Mouse (Mus musculus) bone marrow, adult 2 months (tissue): ENCODE measurements at regions not wholly inside any gene's neighbourhood (a gene's known extent, or its start where the extent isn't known, plus 50 kb on each side); places are given as distances from the start of the nearest gene placed in this dataset.

Source experiments
- CTCF ChIP-seq: fragments of 200-500 bp; IDR thresholded peaks from 2 replicates; pipeline ENCODE4 v1.5.1; 2011; ENCODE audit warnings: low read length, control low read depth; ENCODE audit not compliant: control insufficient read depth, insufficient read depth
- POLR2A ChIP-seq: fragments of 200-500 bp; IDR thresholded peaks from 2 replicates; pipeline ENCODE4 v1.6.1; 2011; ENCODE audit warnings: low read depth, mild to moderate bottlenecking, control low read depth, low read length, borderline replicate concordance; ENCODE audit not compliant: control insufficient read depth

DNA sequence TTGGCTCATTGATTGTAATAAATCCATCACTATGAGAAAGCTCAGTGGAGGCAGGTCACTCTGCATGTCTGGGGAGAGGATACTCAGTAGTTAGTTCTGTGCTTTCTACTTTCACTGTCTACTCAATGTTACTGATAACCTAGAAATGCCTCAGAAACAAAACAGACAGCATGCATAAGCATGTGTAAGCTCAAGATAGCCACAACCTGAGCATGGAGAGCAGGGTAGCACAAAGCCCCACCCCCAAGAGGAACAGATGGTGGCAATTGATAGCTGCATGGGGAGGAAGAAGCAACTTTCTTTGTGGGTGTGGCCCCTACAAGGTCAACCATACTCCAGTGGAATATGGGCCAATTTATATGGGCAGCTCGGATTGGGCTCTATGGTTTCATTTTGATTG is 711.9 kb downstream of the Pdcd6ip start:
- no peak for TF ChIP-seq CTCF
- no peak for TF ChIP-seq POLR2A
